Mouse (Mus musculus) erythroblast, adult 5-6 weeks (primary cell): ENCODE data around the gene Cdh4. TPM values are rescaled to one million over a fixed set of nuclear protein-coding genes. Genes with fewer than 3 reads are reported as not detected.

Source experiments
- ATAC-seq: replicated peaks from 2 replicates; pipeline ENCODE4 v1.8.0; 2016; ENCODE audit warnings: moderate number of reproducible peaks, mild to moderate bottlenecking, moderate TSS enrichment, inconsistent platforms; ENCODE audit not compliant: poor library complexity, low FRiP score, severe bottlenecking
- total RNA-seq, 2 experiments: library from RNA; stranded (forward) in 1 of 2; stranded (reverse) in 1 of 2; fragments of 150-400 nt in 1 of 2; fragments of 200-764, 138-1000 nt in 1 of 2; gene quantifications; 2 replicates each; pipeline versions ENCODE4 v1.2.3 to v1.2.4; 2015 to 2017; ENCODE audit warnings: low replicate concordance in 2 of 2

Cdh4 gene
- total RNA-seq, 2 experiments from 2014 or later: not detected

GRCm38 (mm10) chr2:179535204-179535603, 93.0 kb downstream of the Cdh4 start:
- ATAC-seq: no peak

GRCm38 (mm10) chr2:179536762-179537161, 94.5 kb downstream of the Cdh4 start:
- ATAC-seq: no peak

- ATAC-seq: no peak
These were observed 95.2 kb downstream of the Cdh4 start for GRCm38 (mm10) chr2:179537390-179537789.

- no peak for ATAC-seq
These were observed 95.7 kb downstream of the Cdh4 start for GRCm38 (mm10) chr2:179537800-179538450.

- no peak for ATAC-seq
These were observed 96.3 kb downstream of the Cdh4 start for GRCm38 (mm10) chr2:179538535-179538934.

GRCm38 (mm10) chr2:179539532-179540245, 97.5 kb downstream of the Cdh4 start:
- ATAC-seq: no peak

- ATAC-seq: no peak
These were observed 98.9 kb downstream of the Cdh4 start for GRCm38 (mm10) chr2:179541096-179541495.

GRCm38 (mm10) chr2:179547627-179548026, 105.4 kb downstream of the Cdh4 start:
- no peak for ATAC-seq

GRCm38 (mm10) chr2:179555928-179556327, 113.7 kb downstream of the Cdh4 start:
- ATAC-seq: no peak

- no peak for ATAC-seq
These were observed 120.1 kb downstream of the Cdh4 start for GRCm38 (mm10) chr2:179562350-179562749.

- no peak for ATAC-seq
These were observed 123.4 kb downstream of the Cdh4 start for GRCm38 (mm10) chr2:179565611-179566010.

- ATAC-seq: no peak
These were observed 125.7 kb downstream of the Cdh4 start for GRCm38 (mm10) chr2:179567886-179568285.

GRCm38 (mm10) chr2:179569171-179569570, 126.9 kb downstream of the Cdh4 start:
- no peak for ATAC-seq

GRCm38 (mm10) chr2:179571175-179571769, 129.0 kb downstream of the Cdh4 start:
- no peak for ATAC-seq

GRCm38 (mm10) chr2:179573331-179573730, 131.1 kb downstream of the Cdh4 start:
- no peak for ATAC-seq

GRCm38 (mm10) chr2:179573786-179574185, 131.6 kb downstream of the Cdh4 start:
- ATAC-seq: no peak

GRCm38 (mm10) chr2:179575585-179575984, 133.4 kb downstream of the Cdh4 start:
- no peak for ATAC-seq

GRCm38 (mm10) chr2:179576221-179576620, 134.0 kb downstream of the Cdh4 start:
- no peak for ATAC-seq

- no peak for ATAC-seq
These were observed 136.1 kb downstream of the Cdh4 start for GRCm38 (mm10) chr2:179578329-179578728.

GRCm38 (mm10) chr2:179578842-179579241, 136.6 kb downstream of the Cdh4 start:
- ATAC-seq: no peak

GRCm38 (mm10) chr2:179580415-179580814, 138.2 kb downstream of the Cdh4 start:
- no peak for ATAC-seq
